Mouse (Mus musculus) E14TG2a.4 (cell line): ENCODE data around the gene Bscl2.
A peak's percentile ranks its signal among the peaks of the same experiment; 100 is the strongest.

Source experiments
- H3K27me3 ChIP-seq: 2 replicates; pipeline ENCODE4 v1.6.1; 2014; ENCODE audit warnings: low read length, control low read depth; ENCODE audit not compliant: insufficient read depth
- H3K36me3 ChIP-seq: 2 replicates; pipeline ENCODE4 v1.6.1; 2014; ENCODE audit warnings: low read length, control low read depth; ENCODE audit not compliant: insufficient read depth
- H3K4me1 ChIP-seq: replicated peaks from 2 replicates; pipeline ENCODE4 v1.6.1; 2014; ENCODE audit warnings: low read depth, low read length, control low read depth
- H3K4me3 ChIP-seq: replicated peaks from 2 replicates; pipeline ENCODE4 v1.5.1; 2014; ENCODE audit warnings: mild to moderate bottlenecking, low read length
- H3K9me3 ChIP-seq: 2 replicates; pipeline ENCODE4 v1.6.1; 2014; ENCODE audit warnings: low read length, control low read depth
- CTCF ChIP-seq: conservative IDR thresholded peaks from 2 replicates; pipeline ENCODE4 v1.5.1; 2014; ENCODE audit warnings: low read length
- NANOG ChIP-seq: IDR thresholded peaks from 2 replicates; pipeline ENCODE4 v1.6.1; 2014; ENCODE audit warnings: borderline replicate concordance, low read length, mixed read lengths
- POU5F1 ChIP-seq: IDR thresholded peaks from 2 replicates; pipeline ENCODE4 v1.6.1; 2014; ENCODE audit warnings: low read length, borderline replicate concordance

The Bscl2 gene

DNA sequence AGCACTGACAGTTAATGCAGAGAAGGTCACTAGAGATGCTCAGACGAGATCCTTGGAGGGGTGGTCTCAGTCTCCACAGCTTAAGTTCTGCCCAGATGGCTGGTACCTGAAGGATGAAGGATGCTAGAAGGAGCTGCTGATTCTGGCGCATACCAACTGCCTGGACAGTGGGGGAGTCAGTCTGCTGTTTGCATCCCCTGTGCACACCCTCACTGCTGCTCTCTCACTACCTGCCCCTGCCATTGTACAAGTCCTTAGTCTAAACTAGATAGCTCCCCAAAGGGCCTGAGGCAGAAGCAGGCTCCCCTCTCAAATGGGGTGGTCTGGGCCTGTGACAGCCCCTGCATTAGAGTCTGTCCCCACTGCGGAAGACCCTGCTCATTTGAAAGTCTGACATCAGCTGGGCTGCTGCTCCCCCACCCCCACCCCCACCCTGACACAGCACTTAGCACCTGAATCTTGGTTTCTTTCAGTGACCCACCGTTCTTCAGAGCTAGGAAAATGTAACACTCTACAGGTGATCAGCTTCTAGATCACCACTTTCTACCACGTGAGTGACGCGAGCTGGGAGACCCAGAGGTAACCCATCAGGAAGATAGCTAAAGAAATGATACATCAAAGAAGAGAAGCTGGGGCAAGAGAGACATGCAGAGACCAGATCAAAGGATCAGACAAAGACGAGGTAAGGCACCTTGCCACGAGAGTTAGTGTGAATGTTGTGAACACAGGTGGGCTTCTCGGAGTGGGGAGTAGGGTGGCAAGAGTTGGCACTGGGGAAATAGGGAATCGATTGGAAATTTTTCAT is 2.0 kb downstream of the Bscl2 start, which contains the start of gene Gng3:
TSS of gene Gng3 (minus strand) at position 92 of the 805 bp plus-strand sequence.
- H3K9me3 ChIP-seq: no peaks in the 10 kb centered on the region
- no peak for TF ChIP-seq CTCF
- TF ChIP-seq NANOG: no peak
- TF ChIP-seq POU5F1: no peak

DNA sequence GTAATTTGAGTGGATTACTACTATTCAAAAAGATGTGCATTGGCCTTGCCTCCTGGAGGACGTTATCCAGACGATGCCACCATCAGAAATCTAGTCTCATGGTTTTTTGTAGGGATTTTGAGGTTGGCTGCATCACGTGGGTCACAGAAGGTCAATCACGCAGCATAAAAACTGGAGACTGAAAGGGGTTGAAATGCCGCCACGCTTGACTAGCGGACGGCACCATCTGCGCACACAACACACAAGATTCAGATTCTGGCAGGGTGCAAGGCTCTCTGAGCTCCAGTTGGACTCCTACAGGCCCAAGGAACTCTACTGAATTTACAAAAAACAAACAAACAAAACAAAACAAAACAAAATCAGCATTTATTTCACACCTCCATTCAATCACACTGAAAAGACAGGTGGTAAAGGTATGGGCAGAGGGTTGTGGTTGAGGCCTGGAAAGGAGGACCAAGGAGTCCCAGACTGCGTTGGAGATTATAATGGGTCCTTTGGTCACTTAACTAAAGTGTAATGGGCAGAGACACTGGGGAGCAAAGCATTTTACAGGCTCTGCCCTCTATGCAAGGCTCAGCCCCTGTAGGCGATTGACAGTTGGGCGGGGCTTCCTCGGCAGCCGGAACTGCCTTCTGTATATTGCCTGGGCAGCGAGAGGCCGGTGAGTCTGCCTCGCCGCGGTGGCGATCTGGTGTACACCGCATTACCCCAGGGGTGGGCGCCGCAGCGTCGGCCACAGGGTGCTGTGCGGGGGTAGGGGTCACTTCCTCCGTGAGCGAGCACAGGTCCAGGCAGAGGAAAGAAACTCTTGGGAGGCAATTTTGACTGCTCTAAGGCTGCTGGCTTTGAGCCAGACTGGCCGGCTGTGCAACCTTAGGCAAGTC is 2.9 kb downstream of the Bscl2 start:
- H3K4me3 ChIP-seq: peak overlapping the region; percentile 76
- H3K9me3 ChIP-seq: no peaks in the 10 kb centered on the region
- peaks cover 43% of the 10 kb centered on the region for H3K36me3 ChIP-seq
- H3K4me1 ChIP-seq: peaks cover 58% of the 10 kb centered on the region
- TF ChIP-seq NANOG (no peak), POU5F1 (no peak), CTCF (no peak)
- H3K27me3 ChIP-seq: no peaks in the 10 kb centered on the region

More for the DNA sequence above, 2.0 kb downstream of the Bscl2 start, which contains the start of gene Gng3:
- peak within 1 kb of the TSS; percentile 76 for H3K4me3 ChIP-seq
- H3K4me1 ChIP-seq: peaks cover 58% of the 10 kb centered on the region
- H3K27me3 ChIP-seq: no peaks in the 10 kb centered on the region
- peaks cover 46% of the 10 kb centered on the region for H3K36me3 ChIP-seq

DNA sequence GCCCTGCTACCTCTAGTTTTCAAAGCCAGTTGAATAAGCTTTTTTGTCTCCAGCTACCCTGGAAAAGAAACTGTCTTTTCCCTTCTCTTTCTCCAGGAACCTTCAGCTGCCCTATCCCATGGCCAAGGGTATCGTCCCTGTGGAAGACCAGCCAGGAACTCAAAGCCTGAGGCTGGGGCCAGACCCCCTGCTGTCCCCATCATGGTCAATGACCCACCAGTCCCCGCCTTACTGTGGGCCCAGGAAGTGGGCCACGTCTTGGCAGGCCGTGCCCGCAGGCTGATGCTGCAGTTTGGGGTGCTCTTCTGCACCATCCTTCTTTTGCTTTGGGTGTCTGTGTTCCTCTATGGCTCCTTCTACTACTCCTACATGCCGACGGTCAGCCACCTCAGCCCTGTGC is 3.7 kb downstream of the Bscl2 start:
- TF ChIP-seq CTCF: no peak
- no peak for TF ChIP-seq POU5F1
- TF ChIP-seq NANOG: no peak
- H3K27me3 ChIP-seq: no peaks in the 10 kb centered on the region
- H3K9me3 ChIP-seq: no peaks in the 10 kb centered on the region
- peaks cover 49% of the 10 kb centered on the region for H3K4me1 ChIP-seq
- H3K4me3 ChIP-seq: peak overlapping the region; percentile 76
- H3K36me3 ChIP-seq: peaks cover 45% of the 10 kb centered on the region

DNA sequence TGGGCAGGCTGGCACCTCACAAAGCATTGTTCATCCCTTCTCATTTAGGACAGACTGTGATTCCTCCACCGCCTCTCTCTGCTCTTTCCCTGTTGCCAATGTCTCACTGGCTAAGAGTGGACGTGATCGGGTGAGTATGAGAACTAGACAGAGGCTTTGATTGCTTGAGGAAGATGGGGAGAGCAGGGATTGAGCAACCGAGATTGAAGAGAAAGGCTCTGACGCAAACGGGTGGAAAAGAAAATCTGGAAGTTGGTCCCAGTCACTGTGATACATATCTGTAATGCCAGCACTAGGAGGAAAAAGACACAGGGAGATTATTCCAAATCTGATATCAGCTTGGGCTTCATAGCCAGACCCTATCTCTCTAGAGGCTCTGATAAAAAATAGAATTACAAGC is 5.7 kb downstream of the Bscl2 start:
- H3K4me1 ChIP-seq: peaks cover 52% of the 10 kb centered on the region
- no peaks in the 10 kb centered on the region for H3K9me3 ChIP-seq
- no peak for TF ChIP-seq POU5F1
- TF ChIP-seq CTCF: no peak
- peaks cover 65% of the 10 kb centered on the region for H3K36me3 ChIP-seq
- H3K27me3 ChIP-seq: no peaks in the 10 kb centered on the region
- no peak overlapping the region for H3K4me3 ChIP-seq

DNA sequence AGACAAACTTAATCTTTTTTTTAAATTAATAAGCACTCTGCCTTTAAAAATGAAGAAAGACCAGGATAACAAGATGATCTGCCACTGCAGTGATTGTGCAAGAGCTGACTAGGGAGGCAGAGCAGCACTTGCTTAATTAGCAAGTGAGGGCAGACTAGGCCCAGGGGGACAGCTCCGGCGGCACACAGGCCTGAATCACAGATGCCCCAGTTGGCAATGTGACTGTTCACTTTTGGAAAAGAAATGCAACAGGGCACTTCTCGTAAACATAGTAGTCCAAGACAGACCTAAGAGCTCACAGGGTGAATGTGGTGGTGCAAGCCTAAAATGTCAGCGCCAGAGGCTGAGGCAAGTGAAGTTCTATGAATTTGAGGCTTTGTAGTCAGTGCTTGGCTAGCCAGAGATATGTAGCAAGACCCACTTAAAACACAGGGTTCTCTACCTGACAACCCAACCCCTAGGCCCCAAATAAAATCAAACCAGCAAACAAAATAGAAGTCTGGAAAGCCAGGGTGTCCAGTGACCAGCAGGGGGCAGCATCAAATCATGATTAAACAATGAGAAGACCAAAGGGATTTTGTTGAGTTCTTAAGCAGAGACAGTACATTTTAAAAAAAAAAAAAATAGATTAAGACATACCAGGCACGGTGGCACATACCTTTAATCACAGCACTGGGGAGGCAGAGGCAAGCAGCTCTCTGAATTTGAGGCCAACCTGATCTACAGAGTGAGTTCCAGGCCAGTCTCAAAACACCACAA is 7.3 kb downstream of the Bscl2 start:
- Histone ChIP-seq H3K4me3 (no peak overlapping the region), H3K9me3 (no peaks in the 10 kb centered on the region), H3K27me3 (no peaks in the 10 kb centered on the region), H3K4me1 (peaks cover 52% of the 10 kb centered on the region), H3K36me3 (peaks cover 73% of the 10 kb centered on the region)
- no peak for TF ChIP-seq NANOG
- TF ChIP-seq CTCF: peak; percentile 93

DNA sequence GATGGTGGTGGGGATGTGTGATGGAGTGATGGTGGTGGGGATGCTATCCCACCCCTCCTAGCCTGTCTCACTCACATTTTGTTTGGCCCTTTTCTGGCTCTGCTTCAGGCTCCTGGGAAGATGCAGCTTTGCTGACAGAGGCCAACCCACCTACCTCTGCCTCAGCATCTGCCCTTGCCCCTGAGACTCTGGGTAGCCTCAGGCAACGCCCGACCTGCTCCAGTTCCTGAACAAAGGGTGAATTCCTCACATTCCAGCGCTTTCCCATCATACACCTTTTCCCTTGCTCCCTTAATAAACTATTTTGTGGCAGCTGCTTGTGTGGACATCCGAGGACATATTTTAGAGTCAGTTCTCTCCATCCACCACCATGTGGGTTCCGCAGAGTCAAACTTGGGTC is 11.1 kb downstream of the Bscl2 start:
- H3K4me1 ChIP-seq: peaks cover 61% of the 10 kb centered on the region
- TF ChIP-seq NANOG (no peak), POU5F1 (no peak), CTCF (no peak)
- peaks cover 51% of the 10 kb centered on the region for H3K36me3 ChIP-seq
- H3K4me3 ChIP-seq: no peak overlapping the region
- no peaks in the 10 kb centered on the region for H3K27me3 ChIP-seq
- no peaks in the 10 kb centered on the region for H3K9me3 ChIP-seq

DNA sequence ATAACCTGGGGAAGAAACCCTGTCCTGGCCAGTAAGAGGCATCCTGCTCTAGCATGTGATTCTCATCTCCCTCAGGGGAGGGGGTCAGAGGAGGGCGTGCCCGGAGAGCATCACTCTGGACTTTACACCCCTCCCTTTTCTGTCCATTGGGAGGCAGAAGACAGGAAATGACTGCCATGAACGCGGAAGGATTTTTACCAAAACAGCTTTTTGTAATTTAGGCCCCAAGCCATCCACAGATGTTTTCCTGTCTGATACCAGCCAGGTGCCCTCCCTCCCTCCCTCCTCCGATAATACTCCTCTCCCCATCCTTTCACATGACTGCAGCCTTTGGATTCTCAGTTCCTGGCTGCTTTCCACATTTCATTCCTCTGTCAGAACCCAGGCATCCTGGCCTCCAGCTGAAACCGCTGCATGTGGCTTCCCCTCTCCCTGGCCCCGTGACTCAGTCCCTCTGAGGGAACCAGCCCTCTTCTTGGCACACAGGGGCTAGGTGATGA is 13.2 kb downstream of the Bscl2 start, which contains the start of gene Lrrn4cl:
TSS of gene Lrrn4cl (plus strand) at position 367 of the 500 bp plus-strand sequence.
- Histone ChIP-seq H3K9me3 (no peaks in the 10 kb centered on the region), H3K36me3 (peaks cover 33% of the 10 kb centered on the region), H3K4me1 (peaks cover 61% of the 10 kb centered on the region), H3K27me3 (no peaks in the 10 kb centered on the region), H3K4me3 (peak within 1 kb of the TSS; percentile 76)
- TF ChIP-seq CTCF (no peak), NANOG (no peak), POU5F1 (no peak)
